Mouse (Mus musculus): Measurements from ENCODE around the gene Pla1a. TPM values are rescaled to one million over a fixed set of nuclear protein-coding genes. Genes with fewer than 3 reads are reported as not detected.

The Pla1a gene
- polyA plus RNA-seq, 1 experiment from 2014 or later: 2.8 TPM

DNA sequence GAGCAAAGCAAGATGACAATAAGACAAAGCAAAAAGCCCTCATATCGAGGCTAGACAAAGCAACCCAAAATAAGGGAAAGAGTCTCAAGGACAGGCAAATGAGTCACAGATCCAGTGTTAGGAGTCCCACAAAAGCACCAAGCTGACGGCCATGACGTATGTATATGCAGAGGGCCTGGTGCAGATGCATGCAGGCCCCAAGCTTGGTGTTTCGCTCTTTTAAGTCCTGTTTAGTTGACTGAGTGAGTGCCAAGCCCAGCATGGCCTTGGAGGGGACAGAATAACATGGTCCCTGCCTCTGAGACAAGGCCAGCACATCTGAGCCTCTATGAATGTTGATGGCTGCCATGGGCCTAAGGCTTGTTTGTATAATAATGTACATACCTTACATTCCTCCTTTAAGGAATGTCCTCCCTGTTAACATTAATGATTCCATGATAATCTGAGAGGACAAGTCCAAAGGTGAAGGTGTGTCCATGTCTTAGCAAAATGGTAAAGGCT, 1.4 kb upstream of the Pla1a start:
- DNase-seq (ENCODE audit: low spot score): no peak

DNA sequence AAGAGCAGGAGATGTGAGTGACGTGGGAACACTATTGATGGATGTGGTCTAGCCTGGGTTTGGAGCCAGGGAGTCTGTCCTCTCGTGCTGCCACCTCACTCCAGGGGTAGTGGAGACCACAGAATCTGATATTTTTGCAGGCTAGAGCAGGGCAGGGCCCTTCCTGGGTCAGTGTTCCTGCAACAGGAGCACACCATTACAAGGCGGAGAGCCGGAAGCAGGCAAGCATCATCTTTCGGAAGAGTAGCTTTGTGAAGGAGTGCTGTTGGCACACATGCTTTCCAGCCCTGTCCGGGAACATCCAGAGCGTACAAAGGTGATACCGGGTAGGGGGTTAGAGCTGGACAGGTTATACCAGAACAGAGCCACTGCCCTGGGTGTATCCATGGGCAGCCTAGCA, 569 bp upstream of the Pla1a start:
- DNase-seq (ENCODE audit: low spot score): no peak

DNA sequence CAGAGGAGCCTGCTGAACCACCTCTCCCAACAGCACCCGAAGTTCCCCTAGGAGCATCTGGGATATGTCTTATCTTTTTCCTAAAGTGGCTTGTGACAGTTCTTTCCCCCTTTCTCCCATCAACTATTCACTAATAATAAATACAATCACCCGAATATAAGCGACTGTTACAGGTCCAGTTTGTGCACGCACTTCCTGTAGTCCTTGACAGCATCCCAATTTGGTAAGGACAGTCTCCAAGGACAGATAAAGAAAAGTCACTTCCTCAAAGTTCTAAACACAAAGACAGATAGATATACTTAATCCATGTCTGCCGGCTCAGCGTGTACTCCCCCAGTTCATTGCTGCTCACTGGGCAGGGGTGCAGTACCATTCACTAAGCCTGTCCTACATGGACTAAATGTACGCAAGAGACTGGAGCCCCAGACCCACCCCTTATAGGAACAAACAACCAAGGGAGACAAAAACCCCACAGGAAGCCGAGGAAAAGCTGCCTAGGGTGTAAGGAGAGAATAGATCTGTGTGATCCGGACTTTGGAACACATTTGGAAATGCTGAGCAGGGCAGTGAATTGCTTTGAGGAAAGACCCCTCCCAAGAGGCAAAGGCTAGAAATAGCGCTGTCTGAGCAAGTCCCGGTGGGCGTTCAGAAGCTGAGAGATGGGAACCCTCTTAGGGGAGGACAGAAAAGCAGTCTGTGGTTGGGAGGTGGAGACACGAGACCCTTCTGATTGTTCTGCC, 1.3 kb downstream of the Pla1a start:
- DNase-seq (ENCODE audit: low spot score): no peak

DNA sequence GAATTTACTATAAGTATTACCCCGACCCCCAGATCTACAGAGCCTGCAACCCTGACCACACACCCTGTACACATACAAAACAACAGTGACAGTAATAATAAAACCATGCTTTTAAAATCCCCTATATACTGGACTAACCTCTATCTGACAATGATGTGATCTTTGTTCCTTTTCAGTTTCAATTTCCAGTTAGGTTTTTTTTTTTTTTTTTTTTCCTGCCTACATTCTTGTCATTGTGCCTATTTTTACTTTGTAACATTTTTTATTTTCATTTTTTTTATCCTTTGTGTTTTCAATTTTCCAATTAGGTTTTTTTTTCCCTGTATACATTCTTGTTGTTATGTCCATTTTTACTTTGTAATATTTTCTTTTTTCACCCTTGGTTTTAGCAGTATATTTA, 7.1 kb downstream of the Pla1a start:
- DNase-seq (ENCODE audit: low spot score): no peak

DNA sequence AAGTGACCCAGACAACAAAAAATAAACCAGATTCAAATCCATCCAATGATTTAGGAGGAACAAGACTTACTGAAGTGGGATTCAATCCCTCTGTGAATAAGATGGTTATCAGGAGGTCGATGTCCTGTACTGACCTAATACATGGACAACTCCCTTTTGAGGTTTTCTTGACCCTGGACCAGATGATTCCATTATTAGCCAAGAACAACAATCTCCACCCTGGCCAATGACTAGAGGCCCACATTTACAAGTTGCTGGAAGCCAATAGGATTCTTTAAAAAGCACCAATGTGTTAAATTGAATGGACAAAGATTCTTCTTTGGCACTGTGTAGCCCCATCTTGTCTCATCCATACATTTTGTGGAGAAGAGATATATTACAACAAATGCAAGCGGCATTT, 7.6 kb downstream of the Pla1a start:
- DNase-seq (ENCODE audit: low spot score): no peak

DNA sequence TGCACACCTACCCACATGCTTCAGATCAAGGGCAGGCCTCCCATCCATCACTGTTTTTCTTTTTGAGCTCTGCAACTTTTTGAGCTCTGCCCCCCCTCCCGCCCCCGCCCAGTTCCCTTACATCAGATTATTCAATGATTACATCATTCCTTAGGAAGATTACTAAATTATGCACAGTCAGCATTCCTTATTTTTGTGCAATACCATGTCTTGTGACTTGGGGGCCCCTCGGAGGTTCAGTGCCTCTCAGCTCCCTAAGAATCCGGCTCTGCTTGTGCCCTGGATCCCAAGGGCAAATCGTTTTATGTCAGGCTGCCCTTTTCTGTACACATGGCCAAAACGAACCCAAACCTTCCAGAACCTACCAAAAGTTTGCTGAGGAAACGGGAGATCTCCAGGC, 18.0 kb downstream of the Pla1a start:
- no peak for DNase-seq (ENCODE audit: low spot score)

DNA sequence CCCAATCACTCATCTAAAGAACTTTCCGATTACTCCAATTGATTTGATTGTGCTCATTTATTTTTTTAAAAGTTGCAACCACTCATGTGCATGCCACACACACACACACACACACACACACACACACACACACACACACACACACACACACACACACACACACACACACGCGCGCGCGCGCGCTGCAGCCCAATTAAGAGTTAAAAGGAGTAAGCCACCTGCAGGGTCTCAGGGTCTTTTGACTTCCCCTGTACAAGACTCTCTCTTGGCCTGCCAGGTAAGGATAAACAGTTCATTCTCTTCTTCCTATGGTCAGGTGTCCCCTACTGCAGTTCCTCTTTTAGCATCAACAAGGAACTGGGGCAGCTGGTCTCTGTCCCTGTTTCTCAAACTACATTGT, 24.5 kb downstream of the Pla1a start:
- DNase-seq (ENCODE audit: low spot score): no peak

DNA sequence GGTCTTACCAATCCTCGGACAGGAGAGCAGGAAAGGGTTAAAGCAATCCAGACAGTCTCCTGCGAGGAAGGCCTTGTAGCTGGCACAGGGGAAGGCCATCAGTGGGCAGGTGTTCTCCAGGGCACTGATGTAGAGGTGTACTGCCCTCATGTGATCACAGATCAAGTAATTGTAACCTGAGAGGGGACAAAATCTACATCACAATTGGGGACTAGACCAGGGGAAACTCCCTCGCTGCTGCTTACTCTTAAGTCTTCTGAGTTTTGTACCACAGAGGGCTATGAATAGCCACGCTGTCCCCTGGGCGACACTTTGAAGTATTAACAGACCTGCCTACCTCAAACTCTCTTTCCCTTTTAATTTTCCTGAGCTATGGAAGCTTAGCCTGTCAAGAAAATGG, 25.4 kb downstream of the Pla1a start:
- DNase-seq (ENCODE audit: low spot score): no peak

DNA sequence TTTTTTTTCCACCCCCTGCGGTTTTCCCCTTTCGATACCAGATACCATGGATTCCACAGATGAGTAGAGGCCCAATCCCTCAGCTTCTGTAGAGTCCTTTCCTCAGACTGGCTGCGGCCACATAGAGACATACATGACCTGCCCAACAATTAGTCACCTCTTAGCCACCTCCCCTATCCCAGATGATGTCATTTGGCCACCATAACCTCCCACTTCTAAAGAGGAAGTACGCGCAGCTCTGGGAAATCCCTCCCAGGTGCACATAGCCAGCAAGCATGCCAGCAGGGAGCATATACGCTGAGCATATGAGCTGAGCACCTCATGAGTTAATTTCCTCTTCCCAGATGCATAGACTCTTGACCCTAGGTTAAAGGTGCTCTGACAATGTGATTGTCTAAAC, 26.2 kb downstream of the Pla1a start:
- DNase-seq (ENCODE audit: low spot score): no peak

DNA sequence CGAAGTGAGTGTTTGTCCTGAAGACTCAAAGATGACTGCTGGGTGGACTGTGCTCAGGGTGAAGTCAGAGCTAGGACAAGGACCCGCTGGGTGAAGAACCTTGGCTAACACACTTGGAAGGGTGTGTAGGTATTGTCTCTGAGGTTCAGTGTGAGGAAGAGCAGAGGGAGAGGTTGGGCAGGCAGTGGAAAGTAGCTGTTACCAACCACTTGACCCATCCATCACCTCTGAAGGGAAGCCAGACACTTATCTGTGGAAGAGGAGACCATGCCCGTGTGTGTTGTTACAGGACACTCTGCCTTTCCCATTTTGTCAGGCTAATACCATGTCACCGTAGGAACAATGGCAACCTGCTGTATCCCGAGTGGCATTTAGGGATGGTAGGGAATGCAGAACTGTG, 26.7 kb downstream of the Pla1a start:
- DNase-seq (ENCODE audit: low spot score): no peak

DNA sequence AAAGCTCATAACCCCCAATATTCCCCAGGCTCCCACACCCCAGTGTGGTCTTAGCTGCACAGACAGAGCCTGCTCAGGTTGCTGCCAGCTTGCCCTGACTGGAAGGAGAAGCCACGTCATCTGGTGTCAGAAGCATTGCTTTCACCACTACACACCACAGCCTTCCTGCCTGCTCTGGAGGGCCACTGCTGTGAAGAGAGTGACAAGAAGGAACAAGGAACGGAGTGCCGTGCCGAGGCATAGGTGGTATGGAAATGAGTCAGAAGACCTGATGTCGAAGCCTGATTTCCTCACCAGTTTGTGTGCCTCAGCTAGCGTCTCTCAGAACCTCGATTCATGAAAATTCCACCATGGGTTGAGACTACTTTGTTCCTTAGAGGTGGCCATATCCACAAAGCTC, 29.3 kb downstream of the Pla1a start:
- DNase-seq (ENCODE audit: low spot score): peak; percentile 62

DNA sequence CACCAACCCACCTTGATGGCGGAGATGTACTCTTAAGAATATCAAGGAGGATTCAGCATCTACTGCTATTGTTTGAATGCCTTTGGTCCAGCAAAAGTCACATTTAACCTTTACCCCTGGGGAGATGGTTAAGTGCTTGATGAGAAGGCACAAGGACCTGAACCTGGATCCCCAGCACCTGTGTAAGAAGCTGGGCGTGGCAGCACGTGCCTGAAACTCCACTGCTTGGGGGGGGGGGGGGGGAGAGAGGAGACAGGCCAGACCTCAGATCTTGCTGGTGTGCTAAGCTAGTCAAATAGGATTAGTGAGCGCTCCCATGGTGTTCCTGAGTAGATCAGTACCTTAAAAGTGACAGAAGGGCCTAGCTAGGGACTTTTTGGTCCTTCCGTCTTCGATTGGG, 31.5 kb downstream of the Pla1a start:
- DNase-seq (ENCODE audit: low spot score): no peak

DNA sequence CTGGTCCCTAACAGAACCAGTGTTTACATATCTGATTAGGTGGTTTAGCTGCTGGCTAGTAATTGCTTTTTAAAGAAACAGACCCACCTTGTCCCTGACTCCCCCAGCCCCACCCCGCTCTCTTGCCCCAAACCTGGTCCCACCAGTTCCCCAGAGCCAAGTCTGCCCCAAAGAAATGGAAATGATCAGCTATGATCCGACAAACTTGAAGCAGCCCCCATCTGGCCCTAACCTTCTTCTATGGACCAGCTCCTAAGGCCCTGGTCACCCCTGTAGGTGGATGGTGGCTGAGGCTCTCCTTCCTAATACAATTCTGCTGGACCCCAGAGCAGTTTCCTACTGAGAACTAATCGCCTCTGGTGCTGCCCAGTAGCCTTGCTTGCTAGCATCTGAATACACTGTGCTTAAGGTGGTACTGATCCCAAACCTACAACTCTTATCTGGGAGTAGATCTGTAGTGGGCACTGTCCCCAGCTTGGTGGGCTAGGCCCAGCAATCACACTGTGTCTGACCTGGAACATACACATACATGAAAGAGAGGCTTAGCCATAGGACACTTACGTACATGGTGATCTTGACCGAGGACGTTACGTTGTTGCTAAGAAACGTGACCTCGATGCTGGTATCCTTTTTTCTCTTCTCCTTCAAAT, 32.5 kb downstream of the Pla1a start:
- DNase-seq (ENCODE audit: low spot score): no peak

DNA sequence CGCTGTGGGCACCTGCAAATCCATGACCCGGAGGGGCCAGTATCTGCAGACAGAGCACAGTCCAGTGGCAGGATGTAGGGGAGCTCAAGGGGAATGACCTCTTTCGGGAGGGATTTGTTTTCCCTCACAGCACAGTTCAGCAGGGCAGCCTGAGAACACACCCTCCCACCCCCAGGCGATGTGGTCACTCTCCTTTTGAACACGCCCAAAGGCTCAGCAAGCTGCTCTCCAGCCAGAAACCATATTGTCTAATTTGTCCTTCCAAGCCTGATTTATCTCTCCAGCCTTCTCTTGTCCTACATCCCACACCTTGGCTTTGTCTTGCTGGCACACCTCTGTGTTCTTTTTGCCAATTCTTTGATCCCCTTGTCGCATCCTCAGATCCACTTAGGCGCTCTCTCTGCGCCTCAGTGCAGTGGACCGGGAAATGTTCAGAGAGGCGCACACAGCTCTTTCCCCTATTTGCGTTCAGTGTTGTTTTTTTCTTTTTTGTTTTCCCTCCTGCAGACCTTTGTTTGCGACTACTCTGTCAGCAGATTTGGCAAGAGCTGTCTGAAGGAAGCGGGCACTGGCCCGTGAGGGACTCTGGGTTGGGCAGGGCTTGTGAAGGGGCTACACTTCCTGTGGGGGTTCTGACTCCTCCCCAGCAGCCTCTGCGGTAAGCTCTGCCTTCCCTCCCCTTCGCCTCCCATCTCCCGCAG, 33.3 kb downstream of the Pla1a start:
- peak; percentile 70 for DNase-seq (ENCODE audit: low spot score)

DNA sequence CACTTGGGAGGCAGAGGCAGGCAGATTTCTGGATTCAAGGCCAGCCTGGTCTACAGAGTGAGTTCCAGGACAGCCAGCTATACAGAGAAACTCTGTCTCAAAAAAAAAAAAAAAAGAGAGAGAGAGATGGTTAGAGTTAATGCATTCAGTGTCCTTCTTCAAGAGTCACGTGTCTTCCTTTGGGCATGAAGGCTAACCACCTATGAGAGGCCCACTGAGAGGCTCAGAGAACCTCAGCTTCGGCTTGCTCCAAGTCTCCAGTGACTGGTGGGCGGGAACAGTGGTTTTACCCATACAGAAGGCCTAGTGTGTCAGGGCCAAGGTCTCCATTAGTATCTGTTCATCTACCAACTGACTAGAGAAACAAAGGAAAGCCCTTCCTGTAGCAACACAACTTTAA, 33.9 kb downstream of the Pla1a start:
- DNase-seq (ENCODE audit: low spot score): no peak

DNA sequence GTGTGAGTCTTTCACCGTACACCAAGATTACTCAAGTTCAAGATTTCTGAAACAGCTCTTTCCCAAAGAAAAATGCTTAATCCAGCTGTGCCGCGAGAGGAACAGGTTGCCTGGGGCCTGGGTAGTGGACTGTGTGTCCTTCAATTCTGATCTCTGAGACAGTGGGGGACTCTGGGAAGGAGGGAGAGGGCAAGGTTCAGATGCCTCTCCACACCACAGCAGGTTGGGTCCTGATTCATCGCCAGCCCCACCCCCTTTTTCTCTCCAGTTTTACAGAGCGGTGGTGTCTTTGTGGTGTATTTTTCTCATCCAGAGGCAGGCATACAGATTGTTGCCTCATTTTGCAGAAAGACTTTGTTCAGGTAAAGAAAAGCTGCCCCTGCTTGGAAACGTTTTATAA, 34.7 kb downstream of the Pla1a start:
- no peak for DNase-seq (ENCODE audit: low spot score)

DNA sequence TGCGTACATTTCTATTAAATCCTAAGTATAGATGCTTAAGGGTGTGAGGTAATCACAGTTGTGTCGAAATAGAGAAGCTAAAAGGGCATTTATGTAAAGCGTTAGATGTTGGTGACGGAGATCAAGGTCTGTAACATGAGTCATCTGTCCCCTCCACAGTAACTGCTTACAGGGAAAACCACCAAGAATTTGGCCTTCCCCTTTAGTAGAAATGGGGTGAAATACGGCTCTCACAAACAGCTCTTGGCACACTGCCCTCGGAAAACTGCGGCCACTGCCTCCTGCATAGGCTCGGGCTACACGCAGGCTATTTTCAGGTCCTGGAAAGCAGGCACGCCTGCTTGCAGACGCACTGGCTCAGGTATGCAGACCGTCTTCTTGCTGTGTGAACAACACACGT, 36.8 kb downstream of the Pla1a start:
- no peak for DNase-seq (ENCODE audit: low spot score)

DNA sequence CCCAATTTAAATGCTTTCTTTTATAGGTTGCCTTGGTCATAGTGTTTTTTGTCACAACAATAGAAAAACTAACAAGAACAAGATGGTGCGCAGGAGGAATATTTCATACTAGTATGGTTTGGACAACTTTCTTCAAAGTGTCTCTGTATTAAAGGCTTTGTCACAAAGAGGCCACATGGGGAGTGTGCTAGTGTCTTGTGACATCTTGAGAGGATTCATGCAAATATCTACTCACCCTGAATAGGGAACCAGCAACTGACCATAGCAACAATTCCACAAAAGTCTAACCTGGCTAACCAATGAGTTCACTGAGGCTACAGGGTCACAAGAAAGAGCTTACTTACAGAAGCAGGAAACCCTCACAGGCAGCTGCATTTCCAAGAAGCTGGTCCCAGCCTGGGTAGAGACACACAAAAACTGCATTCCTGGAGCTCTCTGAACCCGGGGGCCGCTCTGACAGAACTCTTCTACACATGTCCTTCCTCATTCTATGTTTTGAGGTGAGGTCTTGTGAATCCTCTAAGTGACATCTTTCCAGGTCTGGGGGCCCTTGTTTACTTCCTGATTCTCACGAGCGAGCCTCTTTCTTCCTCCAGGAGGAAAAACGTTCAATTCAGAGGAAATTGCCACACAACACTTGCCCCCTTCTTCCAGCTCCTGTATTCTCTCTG, 37.8 kb downstream of the Pla1a start:
- DNase-seq (ENCODE audit: low spot score): no peak

DNA sequence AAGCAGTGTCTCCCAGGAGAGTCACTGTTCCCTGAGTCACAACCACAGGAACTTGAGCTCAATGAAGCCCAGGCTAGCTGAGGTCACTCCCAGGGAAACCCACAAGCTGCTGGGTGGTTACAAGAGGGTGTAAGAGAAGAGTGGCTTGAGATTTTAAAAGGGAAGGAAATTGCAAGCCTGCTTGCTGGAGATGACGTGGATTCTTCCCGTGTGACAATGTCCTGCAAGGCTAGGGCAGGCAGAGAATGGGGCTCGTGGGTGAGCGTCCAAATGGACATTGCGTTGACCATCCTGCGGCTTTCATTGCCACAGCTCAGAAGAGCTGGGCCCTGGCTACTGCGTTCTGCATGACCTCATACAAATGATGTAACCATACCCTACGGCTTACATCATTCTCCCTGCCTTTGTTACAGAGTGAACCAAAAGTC, 38.7 kb downstream of the Pla1a start:
- no peak for DNase-seq (ENCODE audit: low spot score)

DNA sequence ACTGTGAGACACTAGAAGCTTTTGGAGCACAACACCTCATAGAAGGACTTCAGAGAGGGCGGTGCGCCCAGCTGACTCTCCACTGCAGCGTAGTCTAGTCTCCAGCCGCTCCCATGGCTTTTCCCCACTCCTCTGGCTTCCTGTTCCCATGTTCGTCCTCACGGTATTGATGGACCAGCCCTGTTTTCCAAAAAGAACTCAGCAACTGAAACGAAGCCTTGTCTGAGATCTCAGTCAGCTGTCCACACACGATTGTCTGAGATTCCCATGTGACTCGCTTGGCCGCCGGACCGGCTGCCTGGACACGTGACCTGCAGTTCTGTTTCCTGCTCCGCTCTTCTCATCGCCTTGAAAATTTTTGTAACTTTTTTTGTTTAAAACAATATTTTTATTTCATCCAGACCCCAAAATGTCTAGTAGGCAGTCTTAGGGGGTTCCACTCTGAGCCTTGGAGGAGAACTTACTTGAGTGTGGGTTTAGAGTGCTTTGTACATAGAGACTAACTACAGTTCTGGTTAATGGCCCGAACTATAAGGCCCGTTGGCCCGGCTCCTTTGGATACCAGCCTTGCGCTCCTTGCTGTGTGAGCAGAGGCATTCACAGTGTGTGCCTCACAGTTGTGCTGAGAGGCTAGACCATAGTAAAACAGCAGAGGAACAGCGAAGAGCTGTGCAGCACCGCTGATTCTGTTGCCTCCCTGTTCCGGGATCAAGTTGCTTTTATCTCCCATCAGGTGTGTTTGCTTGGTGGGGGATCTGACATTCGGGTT, 40.6 kb downstream of the Pla1a start:
- DNase-seq (ENCODE audit: low spot score): no peak

DNA sequence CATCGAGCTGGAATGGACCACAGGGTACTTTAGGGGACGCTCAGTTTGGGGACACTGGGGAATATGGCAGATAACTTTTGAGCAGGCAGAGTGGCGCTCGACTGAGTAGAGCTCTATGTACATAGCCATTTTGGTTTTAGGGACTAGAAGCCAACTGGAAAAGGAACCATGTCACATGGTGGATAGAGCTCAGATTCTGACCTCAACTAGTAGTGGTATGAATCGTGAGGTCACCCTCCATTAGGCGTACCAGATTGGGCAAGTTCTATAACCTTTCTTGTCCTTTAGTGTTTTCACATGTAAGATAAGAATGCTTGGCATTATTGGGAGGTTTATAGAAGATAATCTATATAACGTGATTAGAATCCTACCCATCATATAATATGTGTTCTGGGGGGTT, 42.6 kb downstream of the Pla1a start:
- DNase-seq (ENCODE audit: low spot score): no peak

Measured in thymus, postnatal 0 days (tissue).